Comparison of ENCODE assay signal across 8 mouse cellular contexts in the genomic region with DNA sequence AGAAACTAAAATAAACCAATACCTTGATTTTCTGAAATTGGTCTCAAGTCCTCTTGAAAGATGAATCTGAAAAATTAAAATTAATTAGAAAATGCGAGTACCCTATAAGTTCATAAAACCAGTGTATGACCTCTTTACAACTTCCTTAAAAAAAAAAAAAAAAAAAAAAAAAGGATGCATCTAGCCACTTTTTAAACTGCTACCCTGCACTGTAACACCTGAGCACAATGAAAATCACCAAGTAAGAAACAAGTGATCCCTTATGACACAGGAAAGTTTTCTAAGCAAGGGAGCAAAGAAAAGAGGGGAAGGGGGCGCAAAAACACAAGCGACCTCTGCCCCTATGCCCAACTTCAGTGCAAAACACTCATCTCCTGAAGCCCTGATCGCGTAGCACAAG. TPM values are rescaled to one million over a fixed set of nuclear protein-coding genes. Genes with fewer than 3 reads are reported as not detected.
DNase-seq lines count a peak whose midpoint lies in the region; ATAC-seq and TF ChIP-seq lines count a peak whose summit lies in the region.

No protein-coding gene starts in this region.

- H3K9ac ChIP-seq in embryonic facial prominence, embryonic 12.5 days = peak overlapping the region; percentile 79
- peak overlapping the region; percentile 54 for H3K9ac ChIP-seq in intestine, postnatal 0 days (ENCODE audit: low read depth, low read length)
- H3K9ac ChIP-seq in neural tube, embryonic 13.5 days = peak overlapping the region; percentile 81

- DNase-seq in layer of hippocampus, adult 2 months (ENCODE audit: low spot score in 2 of 2) = no peak
- DNase-seq in layer of hippocampus, postnatal 25 days (ENCODE audit: extremely low spot score in 1 of 2, low spot score in 1 of 2) = no peak
- DNase-seq in ovary, adult 18-20 months (ENCODE audit: low spot score) = no peak
- no peak for DNase-seq in gastrocnemius, adult 18-20 months (ENCODE audit: low spot score)
- DNase-seq in embryo, embryonic 11 days = no peak

- ATAC-seq in embryonic facial prominence, embryonic 12.5 days (ENCODE audit: insufficient number of reproducible peaks, insufficient read depth, low FRiP score, low TSS enrichment) = no peak
- no peak for ATAC-seq in intestine, postnatal 0 days
- ATAC-seq in neural tube, embryonic 13.5 days (ENCODE audit: low read depth) = 0 out of 2 replicates have a peak, but pooled peaks have one; percentile 7

- WGBS in embryonic facial prominence, embryonic 12.5 days = under 1% methylated on average over 5 of the region's 5 CpGs
- WGBS in intestine, postnatal 0 days = 0% methylated on average over 5 of the region's 5 CpGs
- WGBS in neural tube, embryonic 13.5 days = 2% methylated on average over 5 of the region's 5 CpGs

- peak overlapping the region; percentile 58 for H3K4me2 ChIP-seq in embryonic facial prominence, embryonic 12.5 days (replicated peaks)
- peak overlapping the region; percentile 80 for H3K4me2 ChIP-seq in intestine, postnatal 0 days (replicated peaks; ENCODE audit: low read depth)
- H3K4me2 ChIP-seq in neural tube, embryonic 13.5 days = peak overlapping the region; percentile 73

- no peaks in the 10 kb centered on the region for H3K9me3 ChIP-seq in embryonic facial prominence, embryonic 12.5 days
- H3K9me3 ChIP-seq in intestine, postnatal 0 days (ENCODE audit: control insufficient read depth) = no peaks in the 10 kb centered on the region
- no peaks in the 10 kb centered on the region for H3K9me3 ChIP-seq in neural tube, embryonic 13.5 days

- H3K36me3 ChIP-seq in embryonic facial prominence, embryonic 12.5 days = 0 out of 2 replicates have a peak, but pooled peaks cover 4% of the 10 kb centered on the region
- H3K36me3 ChIP-seq in intestine, postnatal 0 days (ENCODE audit: control insufficient read depth, insufficient read depth) = peaks cover 9% of the 10 kb centered on the region
- H3K36me3 ChIP-seq in neural tube, embryonic 13.5 days = 0 out of 2 replicates have a peak, but pooled peaks cover 1% of the 10 kb centered on the region

- TF ChIP-seq CTCF in layer of hippocampus, adult 2 months (conservative IDR thresholded peaks at IDR 0.05) = no peak
- TF ChIP-seq CTCF in intestine, postnatal 0 days (IDR thresholded peaks at IDR 0.05; ENCODE audit: low read depth) = no peak

- H3K4me1 ChIP-seq in embryonic facial prominence, embryonic 12.5 days = peaks cover 8% of the 10 kb centered on the region
- 0 out of 2 replicates have a peak, but pooled peaks cover 2% of the 10 kb centered on the region for H3K4me1 ChIP-seq in intestine, postnatal 0 days (replicated peaks; ENCODE audit: control insufficient read depth, insufficient read depth, low read length)
- H3K4me1 ChIP-seq in neural tube, embryonic 13.5 days (replicated peaks) = peaks cover 21% of the 10 kb centered on the region

- no peaks in the 10 kb centered on the region for H3K27me3 ChIP-seq in embryonic facial prominence, embryonic 12.5 days
- no peaks in the 10 kb centered on the region for H3K27me3 ChIP-seq in intestine, postnatal 0 days (replicated peaks; ENCODE audit: control insufficient read depth, insufficient read depth, low read length)
- H3K27me3 ChIP-seq in neural tube, embryonic 13.5 days = no peaks in the 10 kb centered on the region

- H3K27ac ChIP-seq in layer of hippocampus, adult 2 months = peak overlapping the region; percentile 88
- peak overlapping the region; percentile 88 for H3K27ac ChIP-seq in embryonic facial prominence, embryonic 12.5 days
- peak overlapping the region; percentile 82 for H3K27ac ChIP-seq in intestine, postnatal 0 days (ENCODE audit: low read depth, low read length)
- H3K27ac ChIP-seq in neural tube, embryonic 13.5 days (replicated peaks) = peak overlapping the region; percentile 81

- peak overlapping the region; percentile 81 for H3K4me3 ChIP-seq in layer of hippocampus, adult 2 months
- peak overlapping the region; percentile 76 for H3K4me3 ChIP-seq in embryonic facial prominence, embryonic 12.5 days
- H3K4me3 ChIP-seq in intestine, postnatal 0 days (ENCODE audit: low read depth, low read length) = peak overlapping the region; percentile 73
- H3K4me3 ChIP-seq in neural tube, embryonic 13.5 days = peak overlapping the region; percentile 81

RNA-seq across cellular contexts. Expression of a gene that starts 0.6 kb away (rescaled TPM):
- 10 to 100 TPM; 29.9 to 31.7 TPM for total RNA-seq in layer of hippocampus, adult 2 months (2021)
- 10 to 100 TPM; 22.0 to 22.1 TPM for total RNA-seq in layer of hippocampus, postnatal 25 days (2021)
- polyA plus RNA-seq in embryonic facial prominence, embryonic 12.5 days (2016; fragmentation: Nextera tagmentation; extraction: Ambion mirVana) = 42.7 and 44.0 TPM in 2 replicates
- polyA plus RNA-seq in intestine, postnatal 0 days (2015; fragmentation: Nextera tagmentation; extraction: Ambion mirVana) = 13.1 and 13.5 TPM in 2 replicates
- 21.6 and 27.7 TPM in 2 replicates for polyA plus RNA-seq in neural tube, embryonic 13.5 days (2015; fragmentation: Nextera tagmentation; extraction: Ambion mirVana)
- 10 to 100 TPM; 27.6 to 32.1 TPM for total RNA-seq in gastrocnemius, adult 18-20 months (2021)
